Mouse (Mus musculus) megakaryocyte, adult 5-6 weeks (primary cell): ENCODE data around the gene Anapc4. TPM values are rescaled to one million over a fixed set of nuclear protein-coding genes. Genes with fewer than 3 reads are reported as not detected.

Experiments used
- ATAC-seq: 2 replicates; pipeline ENCODE4 v1.8.0; 2016; ENCODE audit warnings: mild to moderate bottlenecking, inconsistent platforms; ENCODE audit not compliant: poor library complexity, severe bottlenecking
- total RNA-seq, 2 experiments: library from RNA; stranded (forward) in 1 of 2; stranded (reverse) in 1 of 2; fragments of 153-499, 151-499 nt in 1 of 2; fragments of 221-1000, 200-1000 nt in 1 of 2; gene quantifications; 2 replicates each; pipeline versions ENCODE4 v1.2.3 to v1.2.4; 2015 to 2017

Gene Anapc4
- total RNA-seq, 2 experiments from 2014 or later: 50.1 to 60.6 TPM

- ATAC-seq: no peak
These were observed 32.7 kb downstream of the Anapc4 start for GRCm38 (mm10) chr5:52866361-52867155.

- no peak for ATAC-seq
These were observed 35.3 kb downstream of the Anapc4 start for GRCm38 (mm10) chr5:52868918-52869703.

- ATAC-seq: no peak
These were observed 37.6 kb downstream of the Anapc4 start for GRCm38 (mm10) chr5:52871461-52871860.

- no peak for ATAC-seq
These were observed 38.2 kb downstream of the Anapc4 start for GRCm38 (mm10) chr5:52871986-52872385.

GRCm38 (mm10) chr5:52878847-52879246, 45.0 kb downstream of the Anapc4 start:
- ATAC-seq: peak; percentile 76

GRCm38 (mm10) chr5:52879926-52880325, 46.1 kb downstream of the Anapc4 start:
- ATAC-seq: no peak

- no peak for ATAC-seq
These were observed 48.6 kb downstream of the Anapc4 start for GRCm38 (mm10) chr5:52882446-52882845.

- ATAC-seq: peak; percentile 59
These were observed 53.3 kb downstream of the Anapc4 start for GRCm38 (mm10) chr5:52887085-52887484.

GRCm38 (mm10) chr5:52889919-52890318, 56.1 kb downstream of the Anapc4 start:
- no peak for ATAC-seq

- ATAC-seq: no peak
These were observed 58.4 kb downstream of the Anapc4 start for GRCm38 (mm10) chr5:52891949-52892835.

GRCm38 (mm10) chr5:52893938-52894337, 60.1 kb downstream of the Anapc4 start:
- ATAC-seq: no peak

- ATAC-seq: no peak
These were observed 70.4 kb downstream of the Anapc4 start for GRCm38 (mm10) chr5:52904246-52904645.

- ATAC-seq: no peak
These were observed 70.9 kb downstream of the Anapc4 start for GRCm38 (mm10) chr5:52904671-52905070.

- ATAC-seq: no peak
These were observed 74.4 kb downstream of the Anapc4 start for GRCm38 (mm10) chr5:52908246-52908645.

- ATAC-seq: peak; percentile 68
These were observed 76.4 kb downstream of the Anapc4 start for GRCm38 (mm10) chr5:52910159-52910591.

GRCm38 (mm10) chr5:52911286-52911870, 77.6 kb downstream of the Anapc4 start:
- no peak for ATAC-seq

- no peak for ATAC-seq
These were observed 79.9 kb downstream of the Anapc4 start for GRCm38 (mm10) chr5:52913711-52914110.

GRCm38 (mm10) chr5:52916186-52916585, 82.4 kb downstream of the Anapc4 start:
- no peak for ATAC-seq
